Mouse (Mus musculus) macrophage (primary cell): Measurements from ENCODE around the gene Capn5. TPM values are rescaled to one million over a fixed set of nuclear protein-coding genes. Genes with fewer than 3 reads are reported as not detected.

Experiments used
- H3K27ac ChIP-seq: fragments of 350-480 bp; formaldehyde crosslinking; 2 replicates; pipeline ENCODE4 v1.9.0; 2021
- H3K36me3 ChIP-seq: fragments of 350-480 bp; formaldehyde crosslinking; 2 replicates; pipeline ENCODE4 v1.9.0; 2021; ENCODE audit errors: inconsistent target
- H3K4me3 ChIP-seq: fragments of 350-480 bp; formaldehyde crosslinking; 2 replicates; pipeline ENCODE4 v1.9.0; 2021; ENCODE audit errors: inconsistent target
- H3K79me2 ChIP-seq: fragments of 350-480 bp; formaldehyde crosslinking; 2 replicates; pipeline ENCODE4 v1.9.0; 2021; ENCODE audit errors: inconsistent target
- WGBS: methylation state at CpG from one replicate; pipeline ENCODE4 v1.1.7; 2026; ENCODE audit warnings: inconsistent platforms; ENCODE audit not compliant: missing documents; 5-methylcytosine and 5-hydroxymethylcytosine counted together
- polyA plus RNA-seq: library from polyadenylated mRNA; stranded (reverse); fragments of 250-400 nt; gene quantifications from 3 replicates; pipeline ENCODE4 v1.2.4, GENCODE M21; 2018; ENCODE audit warnings: inconsistent platforms

Gene Capn5
- polyA plus RNA-seq, 1 experiment from 2014 or later: 5.9 TPM

- Histone ChIP-seq H3K27ac (no peak overlapping the region), H3K36me3 (no peaks in the 10 kb centered on the region), H3K79me2 (no peaks in the 10 kb centered on the region), H3K4me3 (no peak overlapping the region)
- WGBS: 93% methylated on average over 8 of the region's 8 CpGs
Measured at GRCm38 (mm10) chr7:98147766-98148165, 30.3 kb downstream of the Capn5 start.

- Histone ChIP-seq H3K36me3 (no peaks in the 10 kb centered on the region), H3K4me3 (no peak overlapping the region), H3K79me2 (no peaks in the 10 kb centered on the region), H3K27ac (no peak overlapping the region)
- WGBS: 85% methylated on average over 8 of the region's 8 CpGs
Measured at GRCm38 (mm10) chr7:98146447-98146845, 31.6 kb downstream of the Capn5 start.

- no peaks in the 10 kb centered on the region for H3K36me3 ChIP-seq
Measured at GRCm38 (mm10) chr7:98145842-98146446, 32.1 kb downstream of the Capn5 start.

GRCm38 (mm10) chr7:98145402-98145801, 32.7 kb downstream of the Capn5 start, which contains the start of gene Omp:
Omp (minus strand) TSS chr7:98145502.
- H3K27ac ChIP-seq: no peak within 1 kb of the TSS
- no peak within 1 kb of the TSS for H3K4me3 ChIP-seq
- H3K79me2 ChIP-seq: no peaks in the 10 kb centered on the region
- no peaks in the 10 kb centered on the region for H3K36me3 ChIP-seq
- 96% methylated on average over 5 of the region's 5 CpGs for WGBS

More at GRCm38 (mm10) chr7:98145842-98146446, 32.1 kb downstream of the Capn5 start:
- H3K4me3 ChIP-seq: no peak overlapping the region
- 78% methylated on average over 8 of the region's 12 CpGs for WGBS
- no peak overlapping the region for H3K27ac ChIP-seq
- H3K79me2 ChIP-seq: no peaks in the 10 kb centered on the region

- Histone ChIP-seq H3K36me3 (no peaks in the 10 kb centered on the region), H3K4me3 (no peak overlapping the region), H3K79me2 (no peaks in the 10 kb centered on the region), H3K27ac (no peak overlapping the region)
- 89% methylated on average over 3 of the region's 3 CpGs for WGBS
Measured at GRCm38 (mm10) chr7:98142648-98143047, 35.4 kb downstream of the Capn5 start.

- H3K36me3 ChIP-seq: no peaks in the 10 kb centered on the region
- 96% methylated on average over 8 of the region's 8 CpGs for WGBS
- no peak overlapping the region for H3K4me3 ChIP-seq
- H3K79me2 ChIP-seq: no peaks in the 10 kb centered on the region
- H3K27ac ChIP-seq: no peak overlapping the region
Measured at GRCm38 (mm10) chr7:98142247-98142646, 35.8 kb downstream of the Capn5 start.

- Histone ChIP-seq H3K36me3 (no peaks in the 10 kb centered on the region), H3K27ac (no peak overlapping the region), H3K79me2 (no peaks in the 10 kb centered on the region), H3K4me3 (no peak overlapping the region)
- WGBS: 98% methylated on average over 3 of the region's 3 CpGs
Measured at GRCm38 (mm10) chr7:98141206-98141605, 36.9 kb downstream of the Capn5 start.

GRCm38 (mm10) chr7:98140597-98140996, 37.5 kb downstream of the Capn5 start:
- Histone ChIP-seq H3K79me2 (no peaks in the 10 kb centered on the region), H3K36me3 (no peaks in the 10 kb centered on the region), H3K27ac (no peak overlapping the region), H3K4me3 (no peak overlapping the region)
- WGBS: 82% methylated on average over 2 of the region's 2 CpGs

GRCm38 (mm10) chr7:98139216-98139615, 38.9 kb downstream of the Capn5 start:
- Histone ChIP-seq H3K36me3 (no peaks in the 10 kb centered on the region), H3K4me3 (no peak overlapping the region), H3K27ac (no peak overlapping the region), H3K79me2 (no peaks in the 10 kb centered on the region)
- WGBS: 97% methylated on average over 6 of the region's 9 CpGs

- 93% methylated on average over 2 of the region's 2 CpGs for WGBS
- H3K27ac ChIP-seq: no peak overlapping the region
- no peaks in the 10 kb centered on the region for H3K36me3 ChIP-seq
- no peak overlapping the region for H3K4me3 ChIP-seq
- H3K79me2 ChIP-seq: no peaks in the 10 kb centered on the region
Measured at GRCm38 (mm10) chr7:98137995-98138394, 40.1 kb downstream of the Capn5 start.

GRCm38 (mm10) chr7:98137583-98137982, 40.5 kb downstream of the Capn5 start:
- H3K4me3 ChIP-seq: no peak overlapping the region
- no peaks in the 10 kb centered on the region for H3K79me2 ChIP-seq
- H3K27ac ChIP-seq: no peak overlapping the region
- 95% methylated on average over 3 of the region's 3 CpGs for WGBS
- H3K36me3 ChIP-seq: no peaks in the 10 kb centered on the region

- no peak overlapping the region for H3K27ac ChIP-seq
- H3K4me3 ChIP-seq: no peak overlapping the region
- H3K79me2 ChIP-seq: no peaks in the 10 kb centered on the region
- H3K36me3 ChIP-seq: no peaks in the 10 kb centered on the region
- 91% methylated on average over 8 of the region's 8 CpGs for WGBS
Measured at GRCm38 (mm10) chr7:98131751-98132150, 46.3 kb downstream of the Capn5 start.

GRCm38 (mm10) chr7:98125473-98125872, 52.6 kb downstream of the Capn5 start:
- Histone ChIP-seq H3K79me2 (no peaks in the 10 kb centered on the region), H3K4me3 (no peak overlapping the region), H3K36me3 (no peaks in the 10 kb centered on the region), H3K27ac (no peak overlapping the region)
- 51% methylated on average over 5 of the region's 5 CpGs for whole genome bisulfite sequencing

GRCm38 (mm10) chr7:98124701-98125100, 53.4 kb downstream of the Capn5 start:
- H3K4me3 ChIP-seq: no peak overlapping the region
- 86% methylated on average over 5 of the region's 5 CpGs for WGBS
- no peak overlapping the region for H3K27ac ChIP-seq
- H3K79me2 ChIP-seq: no peaks in the 10 kb centered on the region
- no peaks in the 10 kb centered on the region for H3K36me3 ChIP-seq

- 79% methylated on average over 8 of the region's 8 CpGs for WGBS
- Histone ChIP-seq H3K79me2 (no peaks in the 10 kb centered on the region), H3K27ac (no peak overlapping the region), H3K4me3 (no peak overlapping the region), H3K36me3 (no peaks in the 10 kb centered on the region)
Measured at GRCm38 (mm10) chr7:98121673-98122072, 56.4 kb downstream of the Capn5 start.

GRCm38 (mm10) chr7:98121241-98121640, 56.8 kb downstream of the Capn5 start:
- H3K4me3 ChIP-seq: no peak overlapping the region
- H3K27ac ChIP-seq: no peak overlapping the region
- H3K36me3 ChIP-seq: no peaks in the 10 kb centered on the region
- WGBS: 86% methylated on average over 3 of the region's 3 CpGs
- no peaks in the 10 kb centered on the region for H3K79me2 ChIP-seq
